Mouse (Mus musculus) thymus, adult 2 months (tissue): ENCODE measurements around the gene Tnfrsf12a.

Experiments
- CTCF ChIP-seq: fragments of 200-500 bp; IDR thresholded peaks from 2 replicates; pipeline ENCODE4 v1.5.1; 2012; ENCODE audit warnings: mild to moderate bottlenecking, control low read depth, low read length, moderate library complexity, borderline replicate concordance; ENCODE audit not compliant: control insufficient read depth, poor library complexity, insufficient read depth; ENCODE audit errors: extremely low read depth
- POLR2A ChIP-seq: fragments of 200-500 bp; IDR thresholded peaks from 2 replicates; pipeline ENCODE4 v1.6.1; 2012; ENCODE audit warnings: mild to moderate bottlenecking, low read length, control low read depth, moderate library complexity; ENCODE audit not compliant: control insufficient read depth, poor library complexity, insufficient read depth; ENCODE audit errors: extremely low read depth

- TF ChIP-seq CTCF (no peak), POLR2A (no peak)
These were observed 22.8 kb upstream of the Tnfrsf12a start for GRCm38 (mm10) chr17:23700079-23700478.
